Mouse (Mus musculus): Measurements from ENCODE around the gene Tlr8. TPM values are rescaled to one million over a fixed set of nuclear protein-coding genes. Genes with fewer than 3 reads are reported as not detected.
"Not testable (repeated sequence)": the region's sequence is repeated elsewhere in the genome, so short reads cannot be mapped to it uniquely, and the experiment has no call there.

Tlr8 gene
- polyA plus RNA-seq (2012; rRNA removed), result 0.30 and 0.58 TPM in 2 replicates
- polyA plus RNA-seq (2014; fragmentation: Nextera tagmentation; extraction: Ambion mirVana), result 0.25 and 1.5 TPM in 2 replicates

- DNase-seq (ENCODE audit: low read depth in 3 of 3, low spot score in 3 of 3) (no peak), ATAC-seq (ENCODE audit: insufficient read depth) (no peak)
- TF ChIP-seq CTCF (IDR thresholded peaks at IDR 0.05; ENCODE audit: low read depth) (no peak), EP300 (IDR thresholded peaks at IDR 0.05; ENCODE audit: low read depth) (no peak)
These were observed at the start of gene Tlr8 for GRCm38 (mm10) chrX:167264086-167264485. Tlr8 (minus strand) TSS chrX:167264329.

GRCm38 (mm10) chrX:167302061-167302460, 37.9 kb upstream of the Tlr8 start:
- H3K9ac ChIP-seq (replicated peaks); H3K4me2 ChIP-seq (ENCODE audit: low read depth); H3K36me3 ChIP-seq (replicated peaks; ENCODE audit: control insufficient read depth, insufficient read depth, low read depth); ATAC-seq (ENCODE audit: insufficient read depth); H3K4me3 ChIP-seq (ENCODE audit: insufficient read depth in 1 of 2, low read depth in 2 of 2, low read length in 2 of 2); H3K9me3 ChIP-seq (ENCODE audit: control insufficient read depth, low read length); DNase-seq (ENCODE audit: low read depth in 3 of 3, low spot score in 3 of 3); H3K27me3 ChIP-seq (ENCODE audit: control insufficient read depth, insufficient read depth, low read length); H3K27ac ChIP-seq; H3K4me1 ChIP-seq (replicated peaks; ENCODE audit: control insufficient read depth in 2 of 2, insufficient read depth in 2 of 2, low read length in 1 of 2): not testable (repeated sequence)
- 86% methylated on average over 1 of the region's 1 CpGs for WGBS (ENCODE audit: insufficient replicate concordance)

More at GRCm38 (mm10) chrX:167264086-167264485, at the start of gene Tlr8:
- H3K9me3 ChIP-seq (ENCODE audit: control insufficient read depth, low read length), result no peaks in the 10 kb centered on the region
- H3K4me1 ChIP-seq (replicated peaks; ENCODE audit: control insufficient read depth in 2 of 2, insufficient read depth in 2 of 2, low read length in 1 of 2), result no peaks in the 10 kb centered on the region
- no peaks in the 10 kb centered on the region for H3K36me3 ChIP-seq (replicated peaks; ENCODE audit: control insufficient read depth, insufficient read depth, low read depth)
- H3K4me2 ChIP-seq (ENCODE audit: low read depth), result no peak within 1 kb of the TSS
- H3K9ac ChIP-seq (replicated peaks), result no peak within 1 kb of the TSS
- H3K27ac ChIP-seq, result no peak within 1 kb of the TSS
- no peak within 1 kb of the TSS for H3K4me3 ChIP-seq (ENCODE audit: insufficient read depth in 1 of 2, low read depth in 2 of 2, low read length in 2 of 2)
- H3K27me3 ChIP-seq (ENCODE audit: control insufficient read depth, insufficient read depth, low read length), result no peaks in the 10 kb centered on the region
- 39% methylated on average over 4 of the region's 4 CpGs for WGBS (ENCODE audit: insufficient replicate concordance)

- no peak for TF ChIP-seq EP300 (IDR thresholded peaks at IDR 0.05; ENCODE audit: low read depth)
- TF ChIP-seq CTCF (IDR thresholded peaks at IDR 0.05; ENCODE audit: low read depth), result peak; percentile 73
- no peaks in the 10 kb centered on the region for H3K27me3 ChIP-seq (ENCODE audit: control insufficient read depth, insufficient read depth, low read length)
- ATAC-seq (ENCODE audit: insufficient read depth) (no peak), DNase-seq (ENCODE audit: low read depth in 3 of 3, low spot score in 3 of 3) (peak; percentile 5 to 20 (median 16))
- H3K4me1 ChIP-seq (replicated peaks; ENCODE audit: control insufficient read depth in 2 of 2, insufficient read depth in 2 of 2, low read length in 1 of 2), result no peaks in the 10 kb centered on the region
- H3K4me3 ChIP-seq (ENCODE audit: insufficient read depth in 1 of 2, low read depth in 2 of 2, low read length in 2 of 2), result no peak overlapping the region
- no peaks in the 10 kb centered on the region for H3K9me3 ChIP-seq (ENCODE audit: control insufficient read depth, low read length)
- H3K4me2 ChIP-seq (ENCODE audit: low read depth), result no peak overlapping the region; the same call in 1 of the 2 replicates
- H3K9ac ChIP-seq (replicated peaks), result no peak overlapping the region
- 11% methylated on average over 9 of the region's 9 CpGs for WGBS (ENCODE audit: insufficient replicate concordance)
- H3K27ac ChIP-seq, result no peak overlapping the region
- no peaks in the 10 kb centered on the region for H3K36me3 ChIP-seq (replicated peaks; ENCODE audit: control insufficient read depth, insufficient read depth, low read depth)
These were observed 12.8 kb upstream of the Tlr8 start for GRCm38 (mm10) chrX:167276953-167277352.

GRCm38 (mm10) chrX:167276551-167276950, 12.4 kb upstream of the Tlr8 start:
- no peaks in the 10 kb centered on the region for H3K36me3 ChIP-seq (replicated peaks; ENCODE audit: control insufficient read depth, insufficient read depth, low read depth)
- no peak overlapping the region; the same call in 1 of the 2 replicates for H3K4me2 ChIP-seq (ENCODE audit: low read depth)
- H3K9me3 ChIP-seq (ENCODE audit: control insufficient read depth, low read length), result no peaks in the 10 kb centered on the region
- no peak overlapping the region for H3K9ac ChIP-seq (replicated peaks)
- WGBS (ENCODE audit: insufficient replicate concordance), result 32% methylated on average over 10 of the region's 10 CpGs
- no peak overlapping the region for H3K27ac ChIP-seq
- H3K4me3 ChIP-seq (ENCODE audit: insufficient read depth in 1 of 2, low read depth in 2 of 2, low read length in 2 of 2), result no peak overlapping the region
- no peaks in the 10 kb centered on the region for H3K4me1 ChIP-seq (replicated peaks; ENCODE audit: control insufficient read depth in 2 of 2, insufficient read depth in 2 of 2, low read length in 1 of 2)
- H3K27me3 ChIP-seq (ENCODE audit: control insufficient read depth, insufficient read depth, low read length), result no peaks in the 10 kb centered on the region
- no peak for TF ChIP-seq EP300 (IDR thresholded peaks at IDR 0.05; ENCODE audit: low read depth)
- TF ChIP-seq CTCF (IDR thresholded peaks at IDR 0.05; ENCODE audit: low read depth), result no peak
- no peak for ATAC-seq (ENCODE audit: insufficient read depth)
- DNase-seq (ENCODE audit: low read depth in 3 of 3, low spot score in 3 of 3), result no peak

- Histone ChIP-seq H3K4me1 (replicated peaks; ENCODE audit: control insufficient read depth in 2 of 2, insufficient read depth in 2 of 2, low read length in 1 of 2) (no peaks in the 10 kb centered on the region), H3K9me3 (ENCODE audit: control insufficient read depth, low read length) (no peaks in the 10 kb centered on the region), H3K4me3 (ENCODE audit: insufficient read depth in 1 of 2, low read depth in 2 of 2, low read length in 2 of 2) (no peak overlapping the region), H3K27ac (no peak overlapping the region), H3K4me2 (ENCODE audit: low read depth) (no peak overlapping the region), H3K27me3 (ENCODE audit: control insufficient read depth, insufficient read depth, low read length) (no peaks in the 10 kb centered on the region), H3K9ac (replicated peaks) (no peak overlapping the region), H3K36me3 (replicated peaks; ENCODE audit: control insufficient read depth, insufficient read depth, low read depth) (no peaks in the 10 kb centered on the region)
- no peak for ATAC-seq (ENCODE audit: insufficient read depth)
- TF ChIP-seq CTCF (IDR thresholded peaks at IDR 0.05; ENCODE audit: low read depth), result no peak
- TF ChIP-seq EP300 (IDR thresholded peaks at IDR 0.05; ENCODE audit: low read depth), result no peak
- DNase-seq (ENCODE audit: low read depth in 3 of 3, low spot score in 3 of 3), result no peak
- 54% methylated on average over 4 of the region's 4 CpGs for WGBS (ENCODE audit: insufficient replicate concordance)
These were observed 599 bp downstream of the Tlr8 start for GRCm38 (mm10) chrX:167263530-167263929.

Data from liver, embryonic 14.5 days (tissue).